Comparison of ENCODE assay signal across 8 mouse cellular contexts in genomic region chr9:107935374-107935773, GRCm38 (mm10). TPM values are rescaled to one million over a fixed set of nuclear protein-coding genes. Genes with fewer than 3 reads are reported as not detected.
A peak's percentile ranks its signal among the peaks of the same experiment; 100 is the strongest.
DNase-seq lines count a peak whose midpoint lies in the region; ATAC-seq and TF ChIP-seq lines count a peak whose summit lies in the region.

Gene Camkv (plus strand): TSS chr9:107935674.

- no peak for ATAC-seq in heart, embryonic 14.5 days (ENCODE audit: insufficient number of reproducible peaks, insufficient read depth, low FRiP score, low read depth)
- no peak for ATAC-seq in hindbrain, embryonic 14.5 days (ENCODE audit: low FRiP score)
- no peak for ATAC-seq in liver, embryonic 15.5 days (ENCODE audit: insufficient read depth)
- ATAC-seq in megakaryocyte progenitor cell, adult 5-6 weeks (replicated peaks; ENCODE audit: poor library complexity) = no peak

- no peaks in the 10 kb centered on the region for H3K36me3 ChIP-seq in heart, embryonic 14.5 days (ENCODE audit: control insufficient read depth, insufficient read depth, low read length)
- no peaks in the 10 kb centered on the region for H3K36me3 ChIP-seq in hindbrain, embryonic 14.5 days (replicated peaks; ENCODE audit: control insufficient read depth, insufficient read depth)
- H3K36me3 ChIP-seq in liver, embryonic 15.5 days (replicated peaks) = no peaks in the 10 kb centered on the region

- DNase-seq in heart, postnatal 25 days (ENCODE audit: low spot score) = no peak
- DNase-seq in hindbrain, embryonic 14.5 days (ENCODE audit: low spot score) = no peak
- no peak for DNase-seq in cerebellum, adult 9-10 months
- no peak for DNase-seq in gastrocnemius, postnatal 25 days

- intact Hi-C loops in heart, postnatal 25 days (cut with DNase I) = no loop called here

- no peak for TF ChIP-seq CTCF in bone marrow macrophage, adult 2 months (IDR thresholded peaks at IDR 0.05; ENCODE audit: low read depth, low read length)

- H3K27me3 ChIP-seq in heart, embryonic 14.5 days (ENCODE audit: control insufficient read depth, insufficient read depth, low read length) = peaks cover 47% of the 10 kb centered on the region
- H3K27me3 ChIP-seq in hindbrain, embryonic 14.5 days (ENCODE audit: control insufficient read depth, insufficient read depth, low read length) = peaks cover 8% of the 10 kb centered on the region
- H3K27me3 ChIP-seq in liver, embryonic 15.5 days = peaks cover 87% of the 10 kb centered on the region

- peaks cover 0 to 13% of the 10 kb centered on the region in 2 experiments; a peak in 2 of 4 replicates for H3K4me1 ChIP-seq in heart, embryonic 14.5 days (ENCODE audit: control insufficient read depth in 2 of 2, insufficient read depth in 2 of 2, low read length in 2 of 2)
- no peaks in the 10 kb centered on the region for H3K4me1 ChIP-seq in bone marrow macrophage, adult 2 months (ENCODE audit: control insufficient read depth, insufficient read depth, low read length)
- peaks cover 15% of the 10 kb centered on the region for H3K4me1 ChIP-seq in hindbrain, embryonic 14.5 days (replicated peaks; ENCODE audit: control insufficient read depth, insufficient read depth, low read length)
- H3K4me1 ChIP-seq in liver, embryonic 15.5 days (replicated peaks) = peaks cover 9% of the 10 kb centered on the region

- H3K4me2 ChIP-seq in heart, embryonic 14.5 days (ENCODE audit: low read length) = peak within 1 kb of the TSS; percentile 90
- H3K4me2 ChIP-seq in hindbrain, embryonic 14.5 days (replicated peaks) = peak within 1 kb of the TSS; percentile 91
- peak within 1 kb of the TSS; percentile 65 for H3K4me2 ChIP-seq in liver, embryonic 15.5 days

- H3K4me3 ChIP-seq in heart, embryonic 14.5 days (ENCODE audit: control insufficient read depth in 1 of 2, insufficient read depth in 1 of 2, low read depth in 1 of 2, low read length in 2 of 2) = peak within 1 kb of the TSS; percentile 42 to 49
- 0 out of 2 replicates have a peak within 1 kb of the TSS, but pooled peaks have one; percentile 4 for H3K4me3 ChIP-seq in bone marrow macrophage, adult 2 months (ENCODE audit: insufficient read depth, low read length)
- H3K4me3 ChIP-seq in hindbrain, embryonic 14.5 days (replicated peaks; ENCODE audit: low read length) = peak within 1 kb of the TSS; percentile 50
- peak within 1 kb of the TSS; percentile 36 for H3K4me3 ChIP-seq in liver, embryonic 15.5 days (replicated peaks)

- TF ChIP-seq POLR2A in bone marrow macrophage, adult 2 months (IDR thresholded peaks at IDR 0.05; ENCODE audit: borderline replicate concordance, low read depth, low read length) = no peak

- H3K9ac ChIP-seq in heart, embryonic 14.5 days (ENCODE audit: low read length) = peak within 1 kb of the TSS; percentile 68
- H3K9ac ChIP-seq in hindbrain, embryonic 14.5 days = peak within 1 kb of the TSS; percentile 63
- H3K9ac ChIP-seq in liver, embryonic 15.5 days = no peak within 1 kb of the TSS

- WGBS in heart, embryonic 14.5 days = 17% methylated on average over 3 of the region's 3 CpGs
- WGBS in hindbrain, embryonic 14.5 days = 11% methylated on average over 3 of the region's 3 CpGs
- WGBS in liver, embryonic 15.5 days (ENCODE audit: insufficient replicate concordance) = 44% methylated on average over 3 of the region's 3 CpGs

- H3K9me3 ChIP-seq in heart, embryonic 14.5 days (ENCODE audit: control insufficient read depth, low read length) = no peaks in the 10 kb centered on the region
- no peaks in the 10 kb centered on the region for H3K9me3 ChIP-seq in hindbrain, embryonic 14.5 days (ENCODE audit: control insufficient read depth, low read length)
- H3K9me3 ChIP-seq in liver, embryonic 15.5 days (replicated peaks) = no peaks in the 10 kb centered on the region

- H3K27ac ChIP-seq in heart, embryonic 14.5 days (replicated peaks in 1 of 2; ENCODE audit: control insufficient read depth in 1 of 2, insufficient read depth in 1 of 2, low read depth in 2 of 2, low read length in 2 of 2) = no peak within 1 kb of the TSS
- no peak within 1 kb of the TSS for H3K27ac ChIP-seq in bone marrow macrophage, adult 2 months (ENCODE audit: insufficient read depth, low read depth, low read length)
- no peak within 1 kb of the TSS for H3K27ac ChIP-seq in hindbrain, embryonic 14.5 days
- H3K27ac ChIP-seq in liver, embryonic 15.5 days (replicated peaks) = no peak within 1 kb of the TSS

RNA-seq across cellular contexts. Expression of gene Camkv, which starts in this region (rescaled TPM):
- polyA plus RNA-seq in heart, embryonic 14.5 days (2014; fragmentation: Nextera tagmentation; extraction: Ambion mirVana) = 0.07 and 0.13 TPM in 2 replicates
- not detected for total RNA-seq in heart, postnatal 25 days (2021)
- not detected in 2 replicates for polyA plus RNA-seq in bone marrow macrophage, adult 2 months (2012; ENCODE audit: insufficient read depth, insufficient read length, missing spikeins)
- polyA plus RNA-seq in hindbrain, embryonic 14.5 days (2014; fragmentation: Nextera tagmentation; extraction: Ambion mirVana) = 16.7 and 20.0 TPM in 2 replicates
- polyA plus RNA-seq in liver, embryonic 15.5 days (2015; fragmentation: Nextera tagmentation; extraction: Ambion mirVana) = 0.08 and 0.09 TPM in 2 replicates
- total RNA-seq in megakaryocyte progenitor cell, adult 5-6 weeks (2015) = not detected in 2 replicates
- 0.20 TPM in 1 of 2 replicates, not detected in the other for total RNA-seq in megakaryocyte progenitor cell, adult 5-6 weeks (2017)
- total RNA-seq in gastrocnemius, postnatal 25 days (2021) = under 1 TPM; 0.18 to 0.38 TPM

Comparison
In these comparisons a context has a peak if more than half of its experiments do, and no peak if none do; other contexts are left out.
1. RNA of gene Camkv (polyA plus RNA-seq): 16.7 to 20.0 TPM in hindbrain, embryonic 14.5 days; 0.08 to 0.09 TPM in liver, embryonic 15.5 days, 0.07 to 0.13 TPM in heart, embryonic 14.5 days and not detected in bone marrow macrophage, adult 2 months; every median in the first group is over 10 times any median in the second.
2. Peak in every context shown above with its lines, with median percentiles within 50 percentile points of each other: H3K4me2 ChIP-seq and H3K4me3 ChIP-seq.